In the genomic region with DNA sequence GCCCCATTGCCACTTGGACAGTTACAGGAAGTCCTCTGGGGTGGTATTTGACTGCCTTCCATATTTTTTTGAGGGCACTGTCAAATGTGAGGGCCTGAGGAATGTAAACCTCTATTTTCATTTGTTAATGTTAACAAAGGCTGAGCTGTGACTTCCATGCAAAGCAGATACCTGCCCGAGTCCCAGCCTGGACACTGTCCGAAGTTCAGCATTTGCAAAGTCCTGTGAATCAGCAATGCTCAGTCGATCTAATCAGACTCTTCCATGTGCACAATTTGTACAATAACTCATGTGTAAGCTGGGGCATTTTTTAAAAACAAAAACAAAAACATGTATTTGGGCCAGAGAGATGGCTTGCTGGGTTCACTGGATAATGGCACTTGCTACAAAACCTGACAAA, we compare ENCODE assay signal across 25 mouse cellular contexts.
DNase-seq lines count a peak whose midpoint lies in the region; ATAC-seq and TF ChIP-seq lines count a peak whose summit lies in the region.
"Had no signal": no experiment of that assay in that cellular context is flagged by ENCODE, and none has a peak within 500 bp of the region (broad histone marks: within the 10 kb centered on the region; RNA-seq: fewer than 3 reads in every experiment).

No protein-coding gene starts in this region.

- H3K27ac ChIP-seq in kidney, embryonic 15.5 days = no peak overlapping the region
- 0 out of 2 replicates have a peak overlapping the region, but pooled peaks have one; percentile 6 for H3K27ac ChIP-seq in lung, postnatal 0 days (ENCODE audit: low read length)
- H3K27ac ChIP-seq in intestine, embryonic 16.5 days (ENCODE audit: low read length) = no peak overlapping the region
- H3K27ac ChIP-seq: forebrain, embryonic 13.5 days; heart, adult 2 months; heart, embryonic 10.5 days; heart, embryonic 13.5 days had no signal

- H3K9ac ChIP-seq in kidney, embryonic 15.5 days = no peak overlapping the region
- no peak overlapping the region for H3K9ac ChIP-seq in lung, postnatal 0 days (replicated peaks; ENCODE audit: low read depth)
- H3K9ac ChIP-seq in intestine, embryonic 16.5 days (ENCODE audit: low read depth, low read length) = no peak overlapping the region
- H3K9ac ChIP-seq: forebrain, embryonic 13.5 days; heart, embryonic 13.5 days had no signal

- H3K4me1 ChIP-seq in kidney, embryonic 15.5 days = peaks cover 15% of the 10 kb centered on the region
- peaks cover 31% of the 10 kb centered on the region; the same call in 1 of the 2 replicates for H3K4me1 ChIP-seq in lung, postnatal 0 days (ENCODE audit: insufficient read depth, low read depth, low read length)
- peaks cover 16% of the 10 kb centered on the region for H3K4me1 ChIP-seq in intestine, embryonic 16.5 days (ENCODE audit: control insufficient read depth, insufficient read depth, low read length)
- H3K4me1 ChIP-seq: heart, embryonic 10.5 days had no signal

- TF ChIP-seq CTCF in lung, postnatal 0 days (IDR thresholded peaks at IDR 0.05) = no peak

- no peaks in the 10 kb centered on the region for H3K27me3 ChIP-seq in kidney, embryonic 15.5 days
- H3K27me3 ChIP-seq in lung, postnatal 0 days (replicated peaks; ENCODE audit: insufficient read depth, low read length) = no peaks in the 10 kb centered on the region
- H3K27me3 ChIP-seq in intestine, embryonic 16.5 days (replicated peaks; ENCODE audit: control insufficient read depth, insufficient read depth, low read length) = no peaks in the 10 kb centered on the region
- H3K27me3 ChIP-seq: CH12.LX; forebrain, embryonic 13.5 days; heart, embryonic 13.5 days; Patski had no signal

- peak; percentile 30 for DNase-seq in kidney, adult 11 months
- peak; percentile 40 to 42 for DNase-seq in kidney, adult 8-10 months
- DNase-seq in kidney, postnatal 4 days = no peak
- no peak for DNase-seq in lung, postnatal 0 days (ENCODE audit: low spot score)
- no peak for DNase-seq in lung, postnatal 14 days
- DNase-seq: adrenal gland, postnatal 10 days; adrenal gland, postnatal 36 days; cerebellum, adult 18-20 months; cerebellum, adult 9-10 months; cerebellum, postnatal 14 days; gastrocnemius, postnatal 10 days; gastrocnemius, postnatal 36 days; heart, adult 2 months; heart, postnatal 14 days; heart, postnatal 4 days had no signal

- TF ChIP-seq EP300 in lung, postnatal 0 days (IDR thresholded peaks at IDR 0.05) = no peak

- WGBS in kidney, embryonic 15.5 days = 92% methylated on average over 3 of the region's 3 CpGs
- 86% methylated on average over 3 of the region's 3 CpGs for WGBS in lung, postnatal 0 days
- WGBS in intestine, embryonic 16.5 days = 82% methylated on average over 3 of the region's 3 CpGs

- no peak overlapping the region for H3K4me2 ChIP-seq in kidney, embryonic 15.5 days
- H3K4me2 ChIP-seq in lung, postnatal 0 days (replicated peaks; ENCODE audit: low read depth, low read length) = no peak overlapping the region
- H3K4me2 ChIP-seq in intestine, embryonic 16.5 days (ENCODE audit: low read depth, low read length) = no peak overlapping the region
- H3K4me2 ChIP-seq: forebrain, embryonic 13.5 days; heart, embryonic 13.5 days had no signal

- H3K4me3 ChIP-seq in kidney, embryonic 15.5 days (replicated peaks) = no peak overlapping the region
- no peak overlapping the region for H3K4me3 ChIP-seq in lung, postnatal 0 days (ENCODE audit: low read depth, low read length)
- H3K4me3 ChIP-seq in intestine, embryonic 16.5 days (ENCODE audit: low read length) = no peak overlapping the region
- H3K4me3 ChIP-seq: forebrain, embryonic 10.5 days; forebrain, embryonic 13.5 days; heart, adult 2 months; heart, embryonic 10.5 days; heart, embryonic 13.5 days had no signal

- H3K9me3 ChIP-seq in kidney, embryonic 15.5 days (replicated peaks) = no peaks in the 10 kb centered on the region
- no peaks in the 10 kb centered on the region for H3K9me3 ChIP-seq in lung, postnatal 0 days (ENCODE audit: low read length)
- no peaks in the 10 kb centered on the region for H3K9me3 ChIP-seq in intestine, embryonic 16.5 days (ENCODE audit: control insufficient read depth, low read length)
- H3K9me3 ChIP-seq: forebrain, embryonic 10.5 days; forebrain, embryonic 13.5 days; heart, embryonic 10.5 days; heart, embryonic 13.5 days had no signal

- H3K36me3 ChIP-seq in kidney, embryonic 15.5 days = no peaks in the 10 kb centered on the region
- H3K36me3 ChIP-seq in lung, postnatal 0 days (ENCODE audit: insufficient read depth, low read length) = no peaks in the 10 kb centered on the region
- H3K36me3 ChIP-seq in intestine, embryonic 16.5 days (ENCODE audit: control insufficient read depth, insufficient read depth, low read length) = no peaks in the 10 kb centered on the region
- H3K36me3 ChIP-seq: forebrain, embryonic 10.5 days; G1E; heart, embryonic 10.5 days; heart, embryonic 13.5 days had no signal

- no peak for ATAC-seq in kidney, embryonic 15.5 days (replicated peaks; ENCODE audit: low FRiP score)
- ATAC-seq in lung, postnatal 0 days = no peak
- ATAC-seq in intestine, embryonic 16.5 days = no peak
- ATAC-seq: forebrain, embryonic 13.5 days; forebrain, embryonic 16.5 days; Patski had no signal

Comparison
In these comparisons a context has a peak if more than half of its experiments do, and no peak if none do; other contexts are left out.
1. DNase-seq: peak in kidney, adult 11 months (single experiment) and kidney, adult 8-10 months (2 of 2); none in kidney, postnatal 4 days (0 of 2), lung, postnatal 0 days (single experiment) and lung, postnatal 14 days (single experiment).